Mouse (Mus musculus) kidney, adult 2 months (tissue): ENCODE data around the gene Gm8797.

Source experiments
- CTCF ChIP-seq: fragments of 200-500 bp; conservative IDR thresholded peaks from 2 replicates; pipeline ENCODE4 v1.5.1; 2011; ENCODE audit warnings: low read depth, mild to moderate bottlenecking, control low read depth, low read length, moderate library complexity, mixed read lengths; ENCODE audit not compliant: insufficient read depth, insufficient read length
- POLR2A ChIP-seq: fragments of 200-500 bp; IDR thresholded peaks from one replicate; pipeline ENCODE4 v1.6.1; 2011; ENCODE audit warnings: low read depth, low read length, control low read depth

DNA sequence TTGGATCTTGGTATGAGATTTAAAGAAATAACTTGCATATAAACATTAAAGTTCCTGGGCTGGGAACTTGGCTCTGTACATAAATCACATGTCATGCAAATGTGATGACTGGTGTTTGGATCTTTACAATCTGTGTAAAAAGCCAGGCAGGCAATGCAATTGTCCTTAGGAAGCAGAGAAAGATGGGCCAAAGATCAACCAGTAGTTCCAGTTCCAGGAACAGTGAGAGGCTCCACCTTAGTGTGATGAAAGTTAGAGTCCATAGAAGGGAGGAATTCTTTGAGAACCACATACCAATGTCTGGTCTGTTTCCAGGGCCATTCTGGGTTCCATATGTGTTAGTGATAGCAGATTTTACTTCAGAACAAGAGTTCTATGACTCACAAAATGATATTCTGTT is 36.1 kb upstream of the Gm8797 start:
- TF ChIP-seq CTCF (no peak), POLR2A (no peak)
